Mouse (Mus musculus) brain, embryonic 18.5 days (tissue): Measurements from ENCODE around the gene Plce1.

ENCODE experiments used
- DNase-seq: peaks from one replicate; pipeline ENCODE4 v3.0.0-alpha.2; 2012; ENCODE audit warnings: low read depth, low spot score

The Plce1 gene

DNA sequence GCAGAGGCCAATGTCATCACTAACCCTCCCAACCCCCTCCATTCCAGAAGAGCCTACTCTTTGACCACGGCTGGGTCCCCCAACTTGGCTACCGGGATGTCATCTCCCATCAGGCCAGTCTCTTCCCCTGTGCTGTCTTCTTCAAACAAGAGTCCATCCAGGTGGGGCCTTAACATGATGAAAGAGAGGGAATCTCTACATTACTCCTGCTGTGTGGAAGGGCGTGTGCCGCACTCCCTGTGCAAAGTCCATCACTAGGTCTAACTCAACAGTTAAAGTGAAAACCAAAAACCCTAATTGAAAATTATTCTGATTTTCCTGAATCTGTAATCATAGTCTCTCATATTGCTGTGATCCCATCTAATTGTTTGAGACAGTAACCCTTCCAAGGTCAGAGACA lies 240.9 kb downstream of the Plce1 start:
- DNase-seq = no peak

DNA sequence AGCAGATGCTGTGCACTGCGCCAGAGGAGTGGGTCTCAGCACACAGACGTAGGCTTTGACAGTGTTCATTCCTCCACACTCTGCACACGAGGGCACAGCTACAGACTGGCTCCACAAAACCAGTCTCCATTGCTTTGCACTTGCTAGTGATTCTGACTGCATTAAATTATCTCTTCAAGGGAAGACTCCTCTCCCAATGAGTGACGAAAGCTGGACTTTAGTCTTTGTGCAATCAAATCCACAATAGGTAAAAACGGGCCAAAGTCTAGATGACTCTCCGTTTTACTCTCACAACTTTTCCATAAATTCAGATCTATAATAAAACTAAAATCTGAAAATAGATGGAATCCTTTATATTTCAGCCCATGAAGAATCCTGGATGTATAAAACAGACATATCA lies 242.1 kb downstream of the Plce1 start:
- DNase-seq = no peak

DNA sequence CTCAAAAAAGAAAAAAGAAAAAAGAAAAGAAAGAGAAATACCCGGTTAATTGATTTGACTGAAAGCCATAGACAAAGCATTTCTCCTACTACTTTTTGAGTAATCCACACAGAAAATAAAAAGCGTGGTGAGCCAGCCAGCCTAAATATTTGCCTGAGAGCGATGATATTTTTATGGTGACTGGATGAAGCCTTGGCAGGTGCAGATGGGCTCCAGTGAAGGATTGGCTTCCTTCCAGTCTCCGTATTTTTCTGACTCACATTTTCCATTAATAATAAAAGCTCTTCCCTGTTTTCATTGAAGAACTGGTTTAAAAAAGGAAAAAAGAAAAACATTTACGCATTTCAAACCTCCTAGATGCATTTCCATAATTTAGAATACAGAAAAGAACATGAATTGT lies 243.1 kb downstream of the Plce1 start:
- peak; percentile 6 for DNase-seq

DNA sequence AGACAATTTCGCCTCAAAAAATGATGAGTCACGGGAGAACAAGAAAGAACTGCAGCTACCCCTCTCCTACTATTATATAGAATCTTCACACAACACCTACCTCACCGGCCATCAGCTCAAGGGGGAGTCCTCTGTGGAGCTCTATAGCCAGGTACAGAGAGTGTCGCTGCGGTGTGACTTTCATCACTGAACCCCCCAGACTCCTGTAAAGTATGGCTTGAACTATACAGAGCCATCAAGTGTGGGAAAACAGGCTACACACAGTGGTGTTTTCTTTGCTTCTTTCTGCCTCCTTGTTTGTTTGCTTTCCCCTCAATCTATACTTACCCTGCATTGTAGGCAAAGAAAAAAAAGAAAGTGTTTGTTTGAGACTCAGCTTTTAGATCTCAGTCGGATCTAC lies 247.9 kb downstream of the Plce1 start:
- DNase-seq = no peak

DNA sequence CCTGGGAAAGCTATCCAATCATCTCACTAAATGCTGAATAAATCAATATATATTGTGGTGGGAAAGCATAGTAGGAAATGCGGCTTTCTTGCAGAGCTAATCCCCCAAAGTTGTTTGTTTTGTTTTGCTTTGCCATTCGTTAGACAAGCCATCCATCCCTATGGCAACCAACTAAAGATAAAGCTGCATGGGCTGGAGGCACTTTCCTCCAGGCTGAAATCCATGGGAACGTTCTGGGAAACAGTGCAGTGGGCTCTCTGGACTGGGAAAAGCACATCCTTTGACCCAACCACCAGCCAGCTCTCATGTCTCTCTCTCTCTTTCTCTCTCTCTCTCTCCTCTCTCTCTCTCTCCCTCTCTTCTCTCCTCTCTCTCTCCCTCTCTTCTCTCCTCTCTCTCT lies 248.4 kb downstream of the Plce1 start:
- peak; percentile 51 for DNase-seq

DNA sequence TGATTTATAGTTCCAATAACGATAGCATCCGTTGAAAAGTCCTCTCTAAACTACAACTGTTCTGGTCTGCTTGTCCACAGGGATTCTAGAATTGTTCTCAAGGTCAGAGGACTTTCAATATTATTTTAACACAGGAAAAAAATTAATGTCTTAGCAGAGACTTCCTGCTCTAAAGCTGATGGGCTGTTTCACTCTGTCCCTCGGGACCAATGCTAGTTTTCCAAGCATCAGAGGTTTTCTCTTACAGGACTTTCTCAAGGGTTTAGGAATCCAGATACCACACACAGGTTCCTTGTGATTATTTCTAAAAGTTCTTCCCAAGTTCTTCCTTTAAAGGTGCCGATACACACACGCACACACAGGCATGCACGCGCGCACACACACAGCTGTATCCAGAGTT lies 263.6 kb downstream of the Plce1 start:
- no peak for DNase-seq

DNA sequence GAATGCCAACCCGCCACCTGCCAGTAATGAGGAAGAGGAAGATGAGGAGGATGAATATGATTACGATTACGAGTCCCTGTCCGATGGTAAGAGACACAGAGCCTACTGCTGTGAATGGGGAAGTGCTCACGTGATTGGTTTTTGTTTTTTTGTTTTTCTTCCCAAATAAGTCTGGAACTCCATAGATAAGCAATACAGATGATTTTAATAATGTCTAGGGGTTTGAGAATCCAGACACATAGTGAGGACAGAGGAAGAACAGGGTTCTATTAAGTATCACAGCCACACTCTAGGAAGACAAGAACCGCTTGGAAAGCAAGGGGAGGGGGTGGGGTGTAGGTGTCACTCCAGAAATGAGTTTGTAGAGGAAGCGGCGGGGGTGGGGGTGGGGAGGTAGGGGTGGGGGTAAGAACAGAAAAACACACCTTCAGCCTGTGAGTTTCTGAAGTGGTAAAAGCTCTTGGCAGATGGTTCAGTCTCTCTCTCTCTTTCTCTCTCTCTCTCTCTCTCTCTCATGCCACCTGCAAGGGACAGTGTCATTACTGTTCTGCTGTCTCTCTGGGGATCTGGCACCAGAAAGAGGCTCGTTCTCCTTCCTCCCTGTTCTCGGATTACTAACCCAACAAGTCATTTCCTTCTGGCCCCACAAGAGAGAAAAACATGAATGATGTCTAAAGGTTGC lies 265.0 kb downstream of the Plce1 start:
- no peak for DNase-seq

DNA sequence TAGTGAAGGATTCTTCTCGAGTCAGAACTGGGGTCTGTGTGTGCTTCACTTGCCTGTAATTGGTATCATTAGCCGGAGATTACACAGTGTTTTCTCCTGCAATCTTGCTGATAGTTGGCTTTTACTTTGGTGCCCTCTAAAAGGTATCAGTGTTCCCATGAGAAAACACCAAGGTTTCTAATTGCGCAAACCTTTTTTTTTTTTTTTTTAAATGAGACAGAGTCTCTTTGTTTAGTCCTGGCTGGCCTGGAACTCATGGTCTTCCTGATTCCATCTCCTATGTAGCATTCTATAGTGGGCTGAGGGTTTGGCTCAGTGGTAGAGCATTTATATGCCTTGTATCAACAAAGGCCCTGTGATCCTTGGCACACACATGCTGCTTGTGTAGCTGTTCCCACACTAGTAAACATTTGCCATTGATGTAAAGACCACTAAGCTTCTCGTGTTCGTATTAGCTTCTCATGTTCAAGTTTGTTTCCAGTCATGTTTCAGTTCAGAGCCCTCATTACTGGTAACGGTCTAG lies 265.6 kb downstream of the Plce1 start:
- no peak for DNase-seq

DNA sequence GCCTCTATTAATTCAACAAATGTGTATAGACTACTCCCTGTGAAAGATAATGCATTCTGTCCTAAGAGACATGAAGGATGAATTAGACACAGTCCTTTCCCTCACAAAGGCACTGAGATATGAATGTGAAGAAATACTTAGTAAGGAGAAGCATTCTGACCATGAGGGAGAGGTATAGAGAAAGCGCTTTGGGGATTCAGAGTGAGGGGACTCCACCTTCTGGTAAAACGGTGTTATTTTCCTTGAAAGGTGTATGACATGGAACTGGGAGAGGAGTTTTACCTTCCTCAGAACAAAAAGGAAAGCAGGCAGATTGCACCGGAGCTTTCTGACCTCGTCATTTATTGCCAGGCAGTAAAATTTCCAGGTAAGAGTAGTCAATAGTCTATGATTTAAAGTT lies 269.3 kb downstream of the Plce1 start:
- DNase-seq = no peak

DNA sequence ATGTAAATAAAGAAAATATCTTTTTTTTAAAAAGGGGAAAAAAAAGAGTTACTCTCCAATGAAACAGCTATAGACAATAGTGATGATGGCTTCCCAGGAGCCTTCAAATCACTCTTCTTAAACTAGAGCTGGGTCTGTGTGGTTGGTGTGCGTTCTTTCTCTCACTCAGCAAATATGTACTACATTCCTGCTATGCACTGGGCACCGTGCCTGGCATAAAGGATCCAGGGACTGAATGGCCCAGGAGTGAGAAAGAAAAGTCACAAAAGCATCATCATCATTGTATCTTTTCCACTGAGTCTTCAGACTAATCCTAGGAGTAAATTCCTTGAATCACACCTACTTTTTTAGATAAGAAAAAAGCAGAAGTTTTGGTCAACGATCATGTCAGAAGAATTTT lies 276.3 kb downstream of the Plce1 start:
- DNase-seq = no peak

DNA sequence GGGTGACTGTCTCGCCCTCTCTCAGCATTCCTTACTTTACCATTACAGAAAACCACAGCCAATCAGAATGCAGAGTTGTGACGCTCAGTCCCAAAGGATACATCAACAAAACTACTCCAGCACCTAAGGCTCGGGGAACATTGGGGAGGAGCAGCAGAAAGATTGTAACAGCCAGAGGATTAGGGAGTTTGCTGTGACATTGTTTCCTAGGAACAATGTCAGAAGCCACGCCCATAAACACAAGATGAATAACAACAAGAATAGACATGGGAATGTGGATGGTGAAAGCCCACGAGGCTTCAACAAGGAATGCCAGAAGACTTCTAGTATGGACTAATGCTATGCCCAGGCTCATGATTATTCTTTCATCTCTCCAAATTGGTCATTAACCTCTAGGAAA lies 277.1 kb downstream of the Plce1 start:
- no peak for DNase-seq

DNA sequence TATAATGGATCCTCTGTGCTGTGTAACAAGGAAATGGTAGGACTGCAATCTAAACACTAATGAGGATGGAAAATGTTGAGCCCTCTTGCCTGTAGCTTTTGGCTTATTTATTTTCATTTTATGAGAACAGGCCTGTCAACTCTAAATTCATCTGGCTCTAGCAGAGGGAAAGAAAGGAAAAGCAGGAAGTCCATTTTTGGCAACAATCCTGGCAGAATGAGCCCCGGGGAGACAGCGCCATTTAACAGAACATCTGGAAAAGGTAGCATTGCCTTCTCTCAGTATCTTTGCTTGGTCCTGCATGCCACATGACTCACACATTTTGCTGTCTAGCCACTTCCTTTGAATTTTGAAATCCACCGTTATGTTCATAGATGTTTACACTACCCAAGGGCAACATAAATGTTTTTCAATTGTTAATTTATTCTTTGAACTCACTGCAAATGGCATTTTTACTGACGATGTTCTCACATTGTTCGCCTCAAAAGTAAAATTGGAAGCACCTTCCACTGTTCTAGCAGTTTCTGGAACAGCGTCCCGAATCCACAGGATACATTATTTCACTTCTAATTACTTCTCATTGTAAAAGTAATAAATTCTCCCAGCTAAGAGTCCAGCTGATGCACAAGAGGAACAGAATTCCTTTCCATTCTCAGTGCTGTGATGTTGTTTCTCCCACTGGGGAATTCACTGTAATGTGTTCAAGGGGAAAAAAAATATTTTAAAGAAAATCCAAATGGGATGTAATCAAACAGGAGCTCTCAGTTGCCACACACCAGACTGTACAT lies 278.0 kb downstream of the Plce1 start:
- DNase-seq = no peak

DNA sequence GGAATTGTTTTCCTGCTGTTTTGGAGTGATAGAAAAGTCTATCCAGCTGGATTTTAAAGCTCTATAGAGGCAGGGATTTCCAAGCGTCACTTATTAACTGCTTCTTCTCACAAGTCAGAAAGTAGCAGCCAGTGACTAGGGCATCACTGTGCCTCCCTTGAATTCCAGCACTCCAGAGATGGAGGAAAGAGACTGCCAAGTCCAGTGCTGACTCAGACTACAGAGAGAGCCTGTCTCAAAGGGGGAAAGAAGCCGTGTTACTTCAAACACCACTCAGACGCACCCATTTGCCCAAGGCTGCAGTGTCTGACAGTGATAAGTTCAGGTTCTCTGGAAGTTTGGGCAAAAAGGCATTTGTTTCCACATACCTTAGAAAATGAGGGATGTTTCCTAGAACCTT lies 279.5 kb downstream of the Plce1 start:
- DNase-seq = no peak

DNA sequence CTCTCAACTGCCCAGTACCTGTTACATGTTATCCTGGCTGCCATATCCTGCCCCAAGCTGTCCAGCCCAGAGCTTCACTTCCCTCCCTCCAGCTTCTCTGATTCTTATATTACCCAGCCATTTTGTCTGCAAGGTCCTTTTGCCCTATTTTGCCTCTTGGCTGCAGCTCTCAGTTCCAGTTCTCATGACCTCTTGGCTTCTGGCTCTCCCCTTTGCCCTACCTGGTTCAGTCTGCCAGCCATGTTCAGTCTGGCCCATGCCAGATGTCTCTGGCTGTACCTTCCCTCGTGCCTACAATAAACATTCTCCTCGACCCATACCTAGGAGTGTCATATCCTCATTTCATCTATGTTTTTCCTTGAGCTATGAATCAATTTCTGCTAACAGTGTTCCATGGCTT lies 285.4 kb downstream of the Plce1 start:
- DNase-seq = no peak

DNA sequence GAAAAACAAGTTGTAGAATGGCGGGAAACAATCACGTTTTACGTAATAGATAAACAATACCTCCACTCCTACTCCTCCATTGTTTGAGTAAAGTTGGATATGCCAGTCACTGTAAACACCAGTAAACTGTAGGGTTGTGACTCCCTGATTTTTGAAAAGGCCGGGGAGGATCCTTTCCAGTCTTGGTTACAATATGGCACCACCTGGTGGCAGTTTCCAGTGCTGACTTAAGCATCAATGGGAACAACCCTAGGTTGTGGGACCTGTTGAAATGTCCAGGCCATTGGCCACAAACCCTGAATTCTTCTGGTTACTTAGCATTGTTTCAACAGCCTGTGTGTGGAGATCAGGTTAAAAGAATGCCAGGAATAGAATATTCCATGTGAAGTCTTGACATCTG lies 294.6 kb downstream of the Plce1 start:
- DNase-seq = peak; percentile 16

DNA sequence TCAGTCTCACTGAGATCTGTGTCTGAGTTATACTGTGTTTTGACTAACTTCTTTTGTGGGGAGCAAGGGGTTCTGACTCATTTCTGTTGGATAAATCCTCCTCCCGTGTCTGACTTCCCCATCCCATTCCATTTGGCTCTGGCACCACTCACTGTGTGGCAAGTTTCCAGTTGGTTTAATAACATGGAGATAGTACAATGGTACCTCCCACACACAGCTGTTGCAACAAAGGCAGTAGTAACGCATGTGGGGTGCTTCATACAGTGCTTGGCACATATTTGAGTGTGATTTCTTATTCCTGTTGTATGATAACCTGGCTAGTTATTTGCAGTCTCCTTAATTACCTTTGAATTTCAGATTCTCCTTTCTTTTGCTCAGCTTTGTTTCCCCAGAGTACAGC lies 297.9 kb downstream of the Plce1 start:
- no peak for DNase-seq

DNA sequence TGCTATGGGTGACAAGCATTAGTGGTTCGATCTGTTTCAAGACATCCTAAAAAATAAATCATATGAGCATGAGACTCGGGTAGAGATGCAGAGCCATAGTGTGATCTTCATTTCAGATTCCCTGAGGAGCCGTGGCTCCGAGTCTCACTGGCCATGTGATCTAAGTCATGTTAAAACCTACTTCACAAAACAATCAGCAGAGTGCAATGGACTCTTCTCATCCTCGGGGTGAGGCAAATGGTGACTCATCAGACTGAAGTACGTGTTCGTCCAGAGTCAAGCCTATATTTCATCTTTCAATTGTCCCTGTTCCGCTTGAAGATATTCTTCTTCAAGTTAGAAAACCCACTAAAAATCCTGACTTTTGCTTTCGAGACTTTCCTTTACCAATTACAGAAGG lies 302.6 kb downstream of the Plce1 start:
- no peak for DNase-seq

DNA sequence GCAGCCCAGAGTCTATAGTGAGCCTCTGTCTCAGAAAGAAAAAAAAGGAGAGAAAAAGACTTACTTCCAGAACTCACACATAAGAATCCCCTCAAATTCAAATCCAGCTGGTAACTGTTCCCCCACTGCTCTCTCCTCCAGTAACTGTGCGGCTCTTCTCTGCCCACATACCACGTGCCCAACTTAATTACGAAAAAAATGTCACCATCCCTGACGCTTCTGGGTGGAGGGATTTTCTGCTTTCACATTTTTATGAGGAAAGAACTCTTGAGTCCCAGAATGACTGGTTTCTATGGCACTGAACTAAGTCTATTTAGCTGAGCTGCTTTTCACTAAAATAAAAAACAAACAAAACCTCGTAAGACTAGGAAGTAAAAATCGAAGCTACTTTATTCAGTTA lies 306.8 kb downstream of the Plce1 start:
- DNase-seq = no peak

DNA sequence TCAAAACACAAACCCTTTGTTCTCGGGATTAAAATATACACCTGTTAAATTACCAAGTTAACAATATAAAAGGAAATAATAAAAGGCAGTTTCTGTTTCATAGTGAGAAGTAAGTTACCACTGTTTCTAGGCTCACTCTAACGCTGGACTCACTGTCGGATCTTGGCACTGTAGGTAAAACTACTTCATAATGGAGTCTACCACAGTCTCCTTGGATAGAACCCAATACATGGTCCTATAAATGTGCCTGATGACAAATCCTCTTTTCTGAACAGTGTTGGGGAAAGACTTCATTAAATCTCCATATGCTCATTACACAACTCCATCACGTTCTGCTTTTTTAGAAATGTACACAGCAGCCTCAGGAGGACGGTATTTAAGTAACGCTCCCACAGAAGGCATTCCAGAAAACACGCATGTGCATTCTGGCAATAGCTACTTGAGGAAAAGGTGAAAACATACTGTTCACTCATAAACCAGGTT lies 312.7 kb downstream of the Plce1 start:
- DNase-seq = no peak

DNA sequence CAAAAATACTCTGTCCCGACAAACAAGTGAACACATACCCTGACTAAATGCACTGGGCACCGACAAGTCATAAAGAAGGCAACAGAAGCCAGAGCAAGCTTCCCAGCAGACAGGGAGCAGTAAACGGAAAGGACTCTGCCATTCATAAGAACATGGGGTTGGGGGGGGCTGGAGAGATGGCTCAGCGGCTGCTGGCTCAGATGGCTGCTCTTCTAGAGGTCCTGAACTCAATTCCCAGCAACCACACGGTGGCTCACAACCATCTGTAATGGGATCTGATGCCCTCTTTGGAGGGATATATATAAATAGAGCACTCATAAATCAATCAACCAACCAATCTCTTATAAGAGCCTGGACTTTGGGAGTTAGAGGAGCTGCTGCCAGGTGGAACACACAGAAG lies 315.6 kb downstream of the Plce1 start:
- DNase-seq = no peak

DNA sequence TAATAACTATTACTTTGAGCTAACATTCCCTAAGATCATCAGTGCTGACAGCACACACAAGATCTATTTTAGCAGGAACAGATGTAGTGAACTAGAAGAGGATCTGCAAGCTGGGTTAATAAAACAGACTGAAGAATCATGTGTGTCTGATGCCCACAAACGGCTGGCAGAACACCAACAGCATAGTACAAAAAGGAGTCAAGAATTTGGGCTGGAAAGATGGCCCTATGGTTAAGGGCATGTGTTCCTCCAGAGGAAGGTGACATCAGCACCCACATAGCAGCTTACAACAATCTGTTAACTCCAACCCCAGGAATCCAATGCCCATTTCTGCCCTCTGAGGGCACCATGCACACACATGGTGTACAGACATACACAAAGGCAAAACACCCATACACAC lies 317.4 kb downstream of the Plce1 start:
- DNase-seq = no peak

DNA sequence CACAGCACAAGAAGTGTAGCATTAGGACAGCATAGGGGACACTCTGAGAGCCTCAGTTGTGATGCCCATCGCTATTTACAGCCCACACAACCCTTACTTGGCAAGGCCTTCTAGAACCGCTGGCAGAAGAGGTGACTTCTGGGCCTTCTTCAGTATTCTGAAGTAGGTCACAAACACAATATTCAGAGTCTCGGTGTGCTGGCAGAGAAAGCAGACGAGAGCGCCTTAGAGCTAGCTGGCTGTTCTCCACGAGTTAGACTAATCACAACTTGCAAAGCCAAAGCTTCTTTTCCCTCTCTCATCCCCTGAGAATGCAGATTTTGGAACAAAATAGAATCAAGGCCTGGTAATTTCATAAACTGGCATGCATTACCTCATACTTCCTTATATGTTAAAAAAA lies 317.9 kb downstream of the Plce1 start:
- DNase-seq = no peak

DNA sequence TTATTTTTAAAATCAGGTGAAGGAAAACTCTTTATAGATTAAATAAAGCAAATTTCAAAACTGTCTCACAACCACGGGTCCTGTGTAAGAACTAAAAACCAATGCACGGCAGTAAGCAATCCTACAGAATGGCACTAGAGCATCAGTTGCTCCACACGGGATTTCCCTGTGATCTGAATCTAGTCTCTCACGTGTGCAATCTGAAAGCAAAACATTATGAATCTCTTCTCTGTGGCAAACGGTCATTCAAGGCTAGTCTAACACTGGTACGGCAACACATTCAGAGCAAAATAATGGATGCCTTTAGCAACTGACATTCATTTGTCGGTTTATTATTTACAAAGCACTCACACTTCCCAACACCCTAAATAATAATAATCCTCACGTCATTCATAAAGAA lies 337.3 kb downstream of the Plce1 start:
- DNase-seq = no peak
